Mouse (Mus musculus) cerebellum, adult 11 months (tissue): ENCODE measurements around the gene Cryba4.

Experiments used
- DNase-seq: peaks from one replicate; pipeline ENCODE4 v3.0.0; 2022

The Cryba4 gene

GRCm38 (mm10) chr5:112265110-112265509 is 12.8 kb upstream of the Cryba4 start:
- no peak for DNase-seq

GRCm38 (mm10) chr5:112264099-112264498 is 11.8 kb upstream of the Cryba4 start:
- DNase-seq, result no peak

DNA sequence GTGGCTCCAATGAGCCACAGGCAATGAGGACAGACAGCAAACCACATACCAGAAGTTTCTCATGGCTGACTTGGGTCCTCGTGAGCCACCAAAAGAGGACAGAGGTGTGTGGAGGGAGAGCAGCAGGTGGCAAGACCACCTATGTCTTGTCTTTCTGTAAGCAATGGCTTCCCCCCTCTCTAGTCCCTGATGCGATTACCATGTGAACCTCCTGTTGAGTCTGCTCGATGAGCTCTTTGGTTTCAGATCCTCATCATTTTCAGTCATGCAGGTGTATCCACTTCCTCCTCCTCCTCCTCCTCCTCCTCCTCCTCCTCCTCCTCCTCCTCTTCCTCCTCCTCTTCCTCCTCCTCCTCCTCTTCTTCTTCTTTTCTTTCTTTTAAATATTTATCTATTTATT is 8.5 kb upstream of the Cryba4 start:
- DNase-seq, result no peak

DNA sequence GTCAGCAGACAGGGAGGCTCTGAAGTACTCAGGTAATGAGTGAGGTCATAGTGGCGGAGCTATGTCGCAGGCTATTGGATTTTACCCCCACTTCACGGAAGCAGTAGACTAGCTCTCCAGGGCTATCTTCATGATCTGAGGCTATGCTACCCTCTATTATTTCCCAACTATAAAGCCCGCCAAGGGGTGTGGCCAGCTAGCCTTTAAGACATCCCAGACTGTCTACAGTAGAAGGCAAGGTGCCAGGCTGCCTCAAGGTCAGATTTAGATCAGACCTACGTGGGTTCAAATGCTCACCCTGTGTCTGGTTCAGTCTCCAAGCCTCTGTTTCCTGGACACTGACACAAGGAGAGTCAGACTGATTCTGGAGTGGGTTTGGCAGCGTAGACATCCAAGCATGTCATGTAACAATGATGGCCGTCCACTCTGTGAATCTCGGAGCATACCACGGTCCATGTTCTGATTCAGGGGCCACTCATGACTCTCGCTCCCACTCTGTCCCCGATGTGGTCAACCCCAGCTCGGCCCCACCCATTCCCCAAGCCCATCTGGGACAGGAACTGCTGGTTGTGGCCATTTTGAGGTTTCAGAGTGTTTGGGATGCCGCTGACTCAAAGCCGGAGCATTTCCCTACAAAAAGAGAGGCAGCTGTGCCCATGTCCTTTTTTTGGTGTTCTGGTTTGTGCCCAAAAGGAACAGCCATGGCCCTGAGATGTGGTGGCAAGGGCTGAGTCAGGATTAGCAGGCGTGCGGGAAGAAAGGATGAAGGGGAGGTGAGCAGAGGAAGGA is 7.7 kb upstream of the Cryba4 start:
- no peak for DNase-seq

DNA sequence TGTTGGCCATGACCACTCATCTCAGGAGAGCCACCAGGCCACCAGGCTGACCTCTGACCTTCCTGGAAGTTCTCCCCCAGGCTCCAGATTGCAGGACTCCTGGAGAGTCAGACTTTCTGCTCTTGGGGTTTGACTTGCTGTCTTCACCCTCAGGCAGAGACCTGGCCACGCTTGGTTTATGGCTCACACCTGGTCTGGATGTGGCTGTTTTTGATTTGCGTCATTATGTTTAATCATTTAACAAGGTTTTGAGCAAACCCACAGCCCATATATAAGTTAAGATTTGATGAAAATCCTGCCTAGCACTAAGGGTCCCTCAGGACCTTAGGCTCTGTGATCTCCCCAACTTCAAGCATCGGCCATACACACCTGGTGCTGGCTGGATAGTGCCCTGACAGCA is 5.6 kb upstream of the Cryba4 start:
- no peak for DNase-seq

DNA sequence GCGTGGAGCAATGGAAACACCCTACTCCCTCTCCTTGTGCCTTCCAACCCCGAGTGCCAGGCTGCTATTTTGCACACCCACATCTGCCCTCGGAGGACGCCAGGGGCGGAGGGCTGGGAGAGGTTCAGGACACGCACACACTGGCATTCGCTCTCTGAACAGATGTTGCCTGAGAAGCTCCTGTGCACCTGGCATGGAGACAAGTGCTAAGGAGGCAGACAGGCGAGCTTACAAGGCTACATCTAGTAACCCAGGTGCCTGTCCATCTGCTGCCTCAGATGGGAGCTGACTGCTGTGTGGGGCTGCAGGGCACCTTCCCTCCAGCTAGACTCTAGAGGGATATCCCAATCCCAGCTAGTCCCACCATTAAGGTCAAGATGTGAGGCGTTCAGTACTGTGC is 4.1 kb upstream of the Cryba4 start:
- no peak for DNase-seq

DNA sequence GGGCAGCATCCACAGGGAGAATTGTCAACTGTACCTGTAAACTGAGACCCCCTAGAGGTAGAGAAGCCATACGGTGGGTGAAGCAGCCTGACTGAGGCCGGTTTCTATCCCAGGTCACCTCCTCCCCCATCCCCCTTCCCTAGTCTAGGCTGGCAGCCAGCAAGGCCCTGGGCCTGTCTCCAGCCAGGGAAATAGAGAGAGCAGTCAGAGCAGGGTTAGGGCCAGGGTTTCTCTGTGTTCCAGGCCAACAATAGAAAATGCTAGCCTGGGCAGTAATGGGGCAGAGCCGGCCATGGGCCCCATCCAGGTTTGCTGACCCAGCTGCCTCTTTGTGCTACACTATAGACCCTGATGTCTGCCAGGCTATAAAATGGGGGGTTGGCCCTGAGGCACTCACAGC is 3.1 kb upstream of the Cryba4 start, which contains the start of gene Crybb1:
TSS of gene Crybb1 (plus strand) at position 390 of the 400 bp plus-strand sequence.
- peak; percentile 87 for DNase-seq

GRCm38 (mm10) chr5:112254282-112254806 is 2.0 kb upstream of the Cryba4 start:
- DNase-seq, result peak; percentile 62

GRCm38 (mm10) chr5:112253169-112253568 is 851 bp upstream of the Cryba4 start:
- no peak for DNase-seq

- no peak for DNase-seq
These were observed 3.2 kb downstream of the Cryba4 start for GRCm38 (mm10) chr5:112249106-112249505.

DNA sequence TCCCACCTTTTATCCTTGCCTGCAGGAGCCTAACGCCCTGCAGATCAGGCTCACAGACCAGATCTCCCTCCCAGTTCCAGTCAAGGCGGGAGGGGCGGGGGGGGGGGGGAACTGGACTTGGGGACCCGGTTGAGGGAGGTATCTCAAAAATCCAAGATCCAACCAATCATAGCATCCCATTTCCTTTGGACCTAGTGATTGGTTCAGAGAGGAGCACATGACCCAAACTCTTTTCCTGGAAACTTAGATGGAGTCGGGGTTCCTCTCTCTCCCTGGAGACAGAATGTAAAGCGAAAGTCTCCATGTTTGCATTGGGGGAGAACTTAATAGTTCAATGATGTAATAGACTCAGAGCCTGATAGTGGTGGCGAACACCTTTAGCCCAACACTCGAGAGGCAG is 4.9 kb downstream of the Cryba4 start:
- no peak for DNase-seq

DNA sequence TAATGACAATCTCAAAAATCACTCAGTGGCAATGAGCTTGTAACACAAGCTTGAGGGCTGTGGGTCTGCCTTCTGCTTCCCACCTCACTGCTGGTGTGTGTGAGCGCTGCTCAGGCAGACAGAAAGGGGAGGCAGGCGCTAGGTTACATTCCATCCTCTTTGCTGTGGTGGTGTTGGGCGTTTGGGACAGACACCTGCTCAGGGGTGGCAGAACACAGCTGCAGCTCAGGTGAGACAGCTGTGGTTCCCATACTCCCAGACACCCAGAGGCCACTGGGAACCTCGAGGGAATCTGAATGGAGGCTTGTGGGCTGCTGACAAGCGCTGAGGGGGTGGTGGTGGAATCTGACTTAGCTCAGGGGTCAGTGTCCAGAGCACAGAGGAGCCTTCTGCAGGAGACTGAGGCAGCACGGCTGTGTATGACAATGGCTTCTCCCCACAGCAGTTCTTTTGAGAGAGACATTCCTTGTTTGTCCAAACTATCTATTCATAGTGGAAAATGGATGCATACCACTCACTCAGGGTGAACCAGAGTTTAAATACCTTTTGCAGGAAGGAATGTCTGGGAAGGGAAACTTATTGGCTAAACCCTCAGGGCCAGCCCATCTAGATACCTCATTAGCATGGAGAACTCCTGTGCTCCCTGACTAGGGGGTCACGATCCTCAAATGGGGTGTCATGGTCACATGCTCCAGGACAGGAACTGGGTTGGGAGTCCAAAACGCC is 7.3 kb downstream of the Cryba4 start:
- no peak for DNase-seq

DNA sequence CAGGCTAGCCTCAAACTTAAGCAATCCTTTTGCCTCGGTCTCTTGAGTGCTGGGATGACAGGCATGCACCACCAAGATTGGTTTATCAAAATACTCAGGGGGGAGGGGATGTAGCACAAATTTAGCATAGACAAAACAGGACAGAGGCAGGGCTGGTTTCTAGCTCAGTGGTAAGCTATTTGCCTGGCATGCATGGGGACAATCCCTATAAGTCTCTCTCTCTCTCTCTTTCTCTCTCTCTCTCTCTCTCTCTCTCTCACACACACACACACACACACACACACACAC is 8.1 kb downstream of the Cryba4 start:
- DNase-seq, result no peak

DNA sequence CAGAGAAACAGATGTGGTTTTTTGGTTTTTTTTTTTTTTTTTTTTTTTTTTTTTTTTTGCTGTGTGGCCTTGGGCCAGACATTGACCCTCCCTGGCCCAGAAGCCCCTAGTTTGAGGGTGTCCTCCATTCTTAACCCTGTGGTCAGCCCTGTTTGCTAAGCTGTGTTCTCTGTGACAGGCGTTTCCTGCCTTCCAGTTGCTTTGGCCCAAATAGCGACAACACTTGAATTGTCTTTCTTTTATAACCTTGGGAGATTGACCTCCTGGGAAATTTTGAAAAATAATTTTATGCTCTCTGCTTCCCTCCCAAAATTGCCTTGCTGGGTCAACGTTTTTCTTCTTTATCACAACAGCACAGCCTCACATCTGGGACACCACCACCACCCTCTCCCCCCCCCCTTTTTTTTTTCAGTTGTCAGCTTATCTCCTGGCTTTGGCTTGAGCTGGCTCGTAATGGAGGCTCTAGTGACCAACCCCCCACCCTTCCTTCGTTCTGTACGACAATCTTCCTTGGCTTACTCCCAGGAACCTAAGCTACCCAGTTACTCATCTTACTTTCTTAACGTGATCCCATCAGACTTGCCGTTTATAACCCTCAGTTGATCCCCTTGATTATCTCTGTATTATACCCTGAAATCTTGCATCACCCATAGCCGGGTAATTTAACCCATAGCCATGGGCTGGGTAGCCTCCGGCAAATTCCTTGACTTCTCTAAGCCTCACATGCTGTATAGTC is 8.6 kb downstream of the Cryba4 start:
- no peak for DNase-seq

DNA sequence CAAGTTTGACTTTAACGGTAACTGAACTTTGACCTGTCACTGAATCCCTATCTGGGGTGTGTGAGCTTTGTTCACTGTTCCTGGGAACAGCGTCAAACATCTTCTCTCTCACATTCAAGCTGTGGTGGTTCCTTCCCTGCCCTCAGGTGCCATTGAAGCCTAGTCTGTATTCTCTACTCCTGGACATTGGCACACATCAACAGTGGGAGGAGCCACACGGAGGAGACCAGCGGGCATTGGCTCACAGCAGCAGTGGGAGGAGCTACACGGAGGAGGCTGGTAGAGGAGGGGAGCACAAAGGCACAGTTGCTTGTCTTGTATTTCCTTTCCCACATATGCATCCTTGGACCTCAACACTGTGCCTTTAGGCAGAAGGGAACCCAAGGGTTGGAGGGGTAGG is 9.3 kb downstream of the Cryba4 start:
- DNase-seq, result no peak

DNA sequence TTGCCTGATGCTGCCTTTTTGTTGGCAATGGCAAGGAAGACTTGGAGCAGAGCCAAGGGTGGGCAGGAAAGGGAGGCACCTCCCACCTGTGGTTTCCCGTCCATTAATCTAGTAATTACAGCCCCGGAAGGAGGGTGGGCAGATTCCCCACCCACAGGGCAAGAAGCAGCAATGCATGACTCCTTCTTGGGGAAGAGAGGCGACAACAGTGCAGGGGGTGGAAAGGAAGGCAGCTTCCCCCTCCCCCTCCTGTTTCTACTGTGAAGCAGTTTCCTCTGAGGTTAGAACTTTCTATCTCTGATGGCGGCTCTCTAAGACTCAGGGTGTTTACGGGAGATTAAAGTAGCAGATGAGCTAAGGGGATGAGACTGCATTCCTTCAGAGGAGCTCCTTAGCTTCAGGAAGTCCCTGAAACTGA is 9.9 kb downstream of the Cryba4 start:
- no peak for DNase-seq

DNA sequence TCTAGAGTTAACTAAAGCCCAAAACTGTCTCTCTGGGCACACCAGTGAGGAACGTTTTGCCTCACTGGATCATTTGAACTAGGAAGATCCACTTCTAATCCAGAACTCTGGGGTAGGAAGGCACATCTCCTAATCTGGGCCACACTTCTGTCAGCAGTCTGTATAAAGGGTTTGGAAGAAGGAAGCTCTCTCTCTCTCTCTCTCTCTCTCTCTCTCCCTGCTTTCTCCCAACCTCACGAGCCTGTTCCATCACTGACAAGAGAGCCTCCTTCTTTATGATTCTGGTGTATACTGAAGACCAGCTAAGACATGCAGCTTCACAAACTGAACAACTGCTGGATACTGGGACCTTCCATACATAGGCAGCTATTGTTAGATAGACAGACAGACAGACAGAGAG is 10.5 kb downstream of the Cryba4 start:
- no peak for DNase-seq

DNA sequence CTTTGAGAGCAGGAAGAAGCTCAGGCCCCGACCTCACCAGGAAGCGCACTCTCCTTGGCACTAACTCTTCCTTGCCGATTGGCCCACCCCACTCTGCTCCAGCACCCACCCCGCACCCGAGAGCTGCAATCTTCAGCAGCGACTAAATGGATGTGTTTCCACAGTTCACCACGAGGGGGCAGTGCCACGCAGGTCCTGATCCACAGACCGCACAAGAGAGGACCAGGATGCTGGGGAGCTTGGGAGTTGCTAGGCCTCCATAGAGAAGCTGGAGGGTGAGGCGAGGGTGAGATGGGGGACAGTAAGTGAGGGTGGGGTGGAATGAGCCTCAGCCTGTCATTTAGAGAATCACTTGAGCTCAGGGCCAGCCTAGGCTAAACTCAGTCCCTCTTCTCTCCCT is 11.6 kb downstream of the Cryba4 start:
- DNase-seq, result peak; percentile 85

DNA sequence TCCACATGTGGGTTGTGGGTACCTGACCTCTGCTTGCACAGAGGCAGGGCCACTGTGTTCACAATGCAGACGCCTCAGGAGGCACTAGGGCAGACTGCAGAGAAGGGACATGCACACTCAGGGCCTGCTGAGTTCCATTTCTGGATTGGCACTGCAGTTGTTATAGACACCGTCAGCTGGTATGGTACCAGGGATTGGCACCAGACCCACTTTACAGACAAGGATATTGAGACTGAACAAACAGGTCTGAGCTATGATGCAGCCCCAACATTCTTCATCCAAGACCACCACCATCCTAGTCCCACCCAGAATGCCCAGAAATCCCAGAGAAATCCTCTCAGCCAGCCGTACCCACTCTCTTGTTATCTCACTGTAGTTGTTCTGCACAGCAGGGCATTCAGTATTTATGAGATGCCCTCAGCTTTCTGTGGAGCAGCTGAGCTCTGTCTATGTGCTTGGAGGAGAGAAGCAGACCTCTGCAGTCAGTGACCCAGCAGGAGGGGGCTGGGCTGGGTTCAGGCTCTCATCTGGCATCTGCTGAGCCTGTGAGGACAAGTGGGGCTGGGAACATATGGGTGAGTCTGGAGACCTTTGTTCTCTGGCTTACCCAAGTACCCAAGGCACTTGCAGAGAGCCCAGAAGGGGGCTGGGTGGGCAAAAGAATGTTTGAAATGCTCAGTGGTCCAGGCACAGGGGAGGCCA is 13.4 kb downstream of the Cryba4 start:
- DNase-seq, result no peak

- DNase-seq, result no peak
These were observed 14.3 kb downstream of the Cryba4 start for GRCm38 (mm10) chr5:112237866-112238570.

GRCm38 (mm10) chr5:112237439-112237838 is 14.9 kb downstream of the Cryba4 start:
- DNase-seq, result no peak

GRCm38 (mm10) chr5:112236631-112237030 is 15.7 kb downstream of the Cryba4 start:
- DNase-seq, result no peak
